Mouse (Mus musculus): Measurements from ENCODE around the gene Wnt5b. TPM values are rescaled to one million over a fixed set of nuclear protein-coding genes. Genes with fewer than 3 reads are reported as not detected.

Gene Wnt5b
- total RNA-seq, 1 experiment = 3.5 TPM

GRCm38 (mm10) chr6:119414262-119415043, 129.7 kb downstream of the Wnt5b start:
- peak overlapping the region in 1 of 2 experiments; percentile 15; a peak in 2 of 4 replicates for H3K4me3 ChIP-seq (ENCODE audit: insufficient read depth in 1 of 2, low read depth in 1 of 2, low read length in 2 of 2, poor library complexity in 1 of 2, severe bottlenecking in 1 of 2)
- H3K36me3 ChIP-seq (ENCODE audit: control insufficient read depth, insufficient read depth, low read length, poor library complexity, severe bottlenecking) = peaks cover 18% of the 10 kb centered on the region; the same call in 1 of the 2 replicates
- H3K9me3 ChIP-seq (ENCODE audit: control insufficient read depth, insufficient read depth, low read depth, low read length) = no peaks in the 10 kb centered on the region
- peak overlapping the region; percentile 40; the same call in 1 of the 2 replicates for H3K9ac ChIP-seq (ENCODE audit: insufficient read depth, low read depth, low read length, poor library complexity, severe bottlenecking)
- in situ Hi-C loops (cut with MboI; ENCODE audit: low sequenced_read_pairs in 2 of 2, unreplicated experiment in 2 of 2) = no loop called here
- H3K4me1 ChIP-seq (ENCODE audit: control insufficient read depth in 2 of 2, insufficient read depth in 2 of 2, low read length in 2 of 2, poor library complexity in 1 of 2) = peaks cover 0 to 26% of the 10 kb centered on the region in 2 experiments; a peak in 3 of 4 replicates
- DNase-seq (ENCODE audit: low read depth, low spot score) = no peak
- no peak for TF ChIP-seq ZC3H11A (IDR thresholded peaks at IDR 0.05; ENCODE audit: borderline replicate concordance, low read depth, low read length)
- H3K27ac ChIP-seq (ENCODE audit: insufficient read depth, low read depth, low read length, poor library complexity, severe bottlenecking) = no peak overlapping the region

- TF ChIP-seq ZNF384 (IDR thresholded peaks at IDR 0.05; ENCODE audit: low read depth, low read length) = no peak
- TF ChIP-seq HCFC1 (IDR thresholded peaks at IDR 0.05; ENCODE audit: borderline replicate concordance, insufficient read depth, low read length) = no peak
- no peak for TF ChIP-seq MAFK (IDR thresholded peaks at IDR 0.05; ENCODE audit: insufficient read depth, low read depth, low read length)
- no peak for TF ChIP-seq ZC3H11A (IDR thresholded peaks at IDR 0.05; ENCODE audit: borderline replicate concordance, low read depth, low read length)
- TF ChIP-seq CHD2 (IDR thresholded peaks at IDR 0.05; ENCODE audit: low read depth, low read length) = no peak
- Histone ChIP-seq H3K4me3 (ENCODE audit: insufficient read depth in 1 of 2, low read depth in 1 of 2, low read length in 2 of 2, poor library complexity in 1 of 2, severe bottlenecking in 1 of 2) (no peak overlapping the region), H3K9ac (ENCODE audit: insufficient read depth, low read depth, low read length, poor library complexity, severe bottlenecking) (no peak overlapping the region), H3K9me3 (ENCODE audit: control insufficient read depth, insufficient read depth, low read depth, low read length) (no peaks in the 10 kb centered on the region), H3K36me3 (ENCODE audit: control insufficient read depth, insufficient read depth, low read length, poor library complexity, severe bottlenecking) (peaks cover 18% of the 10 kb centered on the region; the same call in 1 of the 2 replicates), H3K4me1 (ENCODE audit: control insufficient read depth in 2 of 2, insufficient read depth in 2 of 2, low read length in 2 of 2, poor library complexity in 1 of 2) (peaks cover 2 to 30% of the 10 kb centered on the region in 2 experiments; a peak in 3 of 4 replicates), H3K27ac (ENCODE audit: insufficient read depth, low read depth, low read length, poor library complexity, severe bottlenecking) (no peak overlapping the region)
- in situ Hi-C loops (cut with MboI; ENCODE audit: low sequenced_read_pairs in 2 of 2, unreplicated experiment in 2 of 2) = no loop called here
- no peak for DNase-seq (ENCODE audit: low read depth, low spot score)
These were observed 131.6 kb downstream of the Wnt5b start for GRCm38 (mm10) chr6:119412588-119412987.

GRCm38 (mm10) chr6:119411511-119411910, 132.6 kb downstream of the Wnt5b start:
- Histone ChIP-seq H3K4me1 (ENCODE audit: control insufficient read depth in 2 of 2, insufficient read depth in 2 of 2, low read length in 2 of 2, poor library complexity in 1 of 2) (peaks cover 2 to 30% of the 10 kb centered on the region in 2 experiments; a peak in 3 of 4 replicates), H3K9me3 (ENCODE audit: control insufficient read depth, insufficient read depth, low read depth, low read length) (no peaks in the 10 kb centered on the region), H3K36me3 (ENCODE audit: control insufficient read depth, insufficient read depth, low read length, poor library complexity, severe bottlenecking) (peaks cover 20% of the 10 kb centered on the region; the same call in 1 of the 2 replicates), H3K9ac (ENCODE audit: insufficient read depth, low read depth, low read length, poor library complexity, severe bottlenecking) (no peak overlapping the region), H3K4me3 (ENCODE audit: insufficient read depth in 1 of 2, low read depth in 1 of 2, low read length in 2 of 2, poor library complexity in 1 of 2, severe bottlenecking in 1 of 2) (no peak overlapping the region), H3K27ac (ENCODE audit: insufficient read depth, low read depth, low read length, poor library complexity, severe bottlenecking) (no peak overlapping the region)
- TF ChIP-seq MAFK (IDR thresholded peaks at IDR 0.05; ENCODE audit: insufficient read depth, low read depth, low read length) (no peak), HCFC1 (IDR thresholded peaks at IDR 0.05; ENCODE audit: borderline replicate concordance, insufficient read depth, low read length) (no peak), ZC3H11A (IDR thresholded peaks at IDR 0.05; ENCODE audit: borderline replicate concordance, low read depth, low read length) (no peak), CHD2 (IDR thresholded peaks at IDR 0.05; ENCODE audit: low read depth, low read length) (no peak), ZNF384 (IDR thresholded peaks at IDR 0.05; ENCODE audit: low read depth, low read length) (no peak)
- in situ Hi-C loops (cut with MboI; ENCODE audit: low sequenced_read_pairs in 2 of 2, unreplicated experiment in 2 of 2) = no loop called here
- DNase-seq (ENCODE audit: low read depth, low spot score) = no peak

- in situ Hi-C loops (cut with MboI; ENCODE audit: low sequenced_read_pairs in 2 of 2, unreplicated experiment in 2 of 2) = no loop called here
- no peak overlapping the region for H3K9ac ChIP-seq (ENCODE audit: insufficient read depth, low read depth, low read length, poor library complexity, severe bottlenecking)
- DNase-seq (ENCODE audit: low read depth, low spot score) = no peak
- H3K36me3 ChIP-seq (ENCODE audit: control insufficient read depth, insufficient read depth, low read length, poor library complexity, severe bottlenecking) = peaks cover 22% of the 10 kb centered on the region
- no peak for TF ChIP-seq ZNF384 (IDR thresholded peaks at IDR 0.05; ENCODE audit: low read depth, low read length)
- TF ChIP-seq ZC3H11A (IDR thresholded peaks at IDR 0.05; ENCODE audit: borderline replicate concordance, low read depth, low read length) = no peak
- no peak for TF ChIP-seq MAFK (IDR thresholded peaks at IDR 0.05; ENCODE audit: insufficient read depth, low read depth, low read length)
- TF ChIP-seq CHD2 (IDR thresholded peaks at IDR 0.05; ENCODE audit: low read depth, low read length) = no peak
- no peak for TF ChIP-seq HCFC1 (IDR thresholded peaks at IDR 0.05; ENCODE audit: borderline replicate concordance, insufficient read depth, low read length)
- no peak overlapping the region for H3K27ac ChIP-seq (ENCODE audit: insufficient read depth, low read depth, low read length, poor library complexity, severe bottlenecking)
- no peak overlapping the region for H3K4me3 ChIP-seq (ENCODE audit: insufficient read depth in 1 of 2, low read depth in 1 of 2, low read length in 2 of 2, poor library complexity in 1 of 2, severe bottlenecking in 1 of 2)
- peaks cover 2 to 24% of the 10 kb centered on the region in 2 experiments; a peak in 3 of 4 replicates for H3K4me1 ChIP-seq (ENCODE audit: control insufficient read depth in 2 of 2, insufficient read depth in 2 of 2, low read length in 2 of 2, poor library complexity in 1 of 2)
- no peaks in the 10 kb centered on the region for H3K9me3 ChIP-seq (ENCODE audit: control insufficient read depth, insufficient read depth, low read depth, low read length)
These were observed 134.4 kb downstream of the Wnt5b start for GRCm38 (mm10) chr6:119409766-119410165.
